Mouse (Mus musculus): ENCODE data around the gene Ankrd23. TPM values are rescaled to one million over a fixed set of nuclear protein-coding genes. Genes with fewer than 3 reads are reported as not detected.

The Ankrd23 gene
- polyA plus RNA-seq, 1 experiment from 2014 or later, result 2.4 TPM

DNA sequence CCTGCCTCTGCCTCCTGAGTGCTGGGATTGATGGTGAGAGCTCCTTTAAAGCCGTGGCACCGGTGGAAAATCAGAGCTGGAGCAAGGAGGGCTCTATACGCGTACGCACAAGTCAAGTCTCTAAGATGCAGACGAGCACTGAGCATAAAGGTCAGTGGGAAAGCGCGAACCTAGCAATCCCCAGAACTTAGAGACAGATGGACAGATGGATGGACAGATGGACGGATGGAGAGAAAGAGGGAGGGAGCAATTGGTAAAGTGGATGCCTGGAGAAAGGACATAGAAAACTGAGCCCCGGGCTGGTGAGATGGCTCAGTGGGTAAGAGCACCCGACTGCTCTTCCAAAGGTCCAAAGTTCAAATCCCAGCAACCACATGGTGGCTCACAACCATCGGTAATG, 4.1 kb upstream of the Ankrd23 start:
- Histone ChIP-seq H3K9ac (no peak overlapping the region), H3K9me3 (replicated peaks) (no peaks in the 10 kb centered on the region), H3K4me2 (no peak overlapping the region), H3K27me3 (no peaks in the 10 kb centered on the region), H3K4me3 (replicated peaks) (no peak overlapping the region), H3K4me1 (replicated peaks) (peaks cover 15% of the 10 kb centered on the region), H3K36me3 (peaks cover 25% of the 10 kb centered on the region), H3K27ac (no peak overlapping the region)
- 85% methylated on average over 12 of the region's 12 CpGs for WGBS (ENCODE audit: insufficient replicate concordance)
- ATAC-seq (ENCODE audit: low read depth) (no peak), DNase-seq (no peak)

DNA sequence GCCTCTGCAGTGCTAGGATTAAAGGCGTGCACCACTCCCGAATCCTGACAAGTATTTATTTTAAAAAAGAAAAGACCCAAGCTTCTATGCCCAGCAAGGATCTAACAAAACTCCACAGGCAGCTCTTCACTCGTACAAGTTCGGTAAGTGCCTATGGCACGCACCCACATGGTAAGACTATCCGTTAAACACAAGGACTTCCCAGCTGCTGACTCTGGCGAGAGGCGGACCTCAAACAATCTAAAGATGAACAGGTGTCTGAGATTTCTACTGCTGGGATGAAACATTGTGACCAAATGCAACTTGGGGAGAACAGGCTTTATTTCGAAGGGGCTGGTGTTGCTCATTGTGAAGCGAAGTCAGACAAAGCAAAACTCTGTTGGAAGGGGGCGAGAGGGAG, 3.4 kb upstream of the Ankrd23 start:
- ATAC-seq (ENCODE audit: low read depth) (no peak), DNase-seq (no peak)
- Histone ChIP-seq H3K4me3 (replicated peaks) (no peak overlapping the region), H3K4me2 (no peak overlapping the region), H3K27me3 (no peaks in the 10 kb centered on the region), H3K9ac (no peak overlapping the region), H3K9me3 (replicated peaks) (no peaks in the 10 kb centered on the region), H3K4me1 (replicated peaks) (0 out of 2 replicates have a peak, but pooled peaks cover 10% of the 10 kb centered on the region), H3K27ac (no peak overlapping the region), H3K36me3 (peaks cover 25% of the 10 kb centered on the region)
- 79% methylated on average over 11 of the region's 11 CpGs for WGBS (ENCODE audit: insufficient replicate concordance)

DNA sequence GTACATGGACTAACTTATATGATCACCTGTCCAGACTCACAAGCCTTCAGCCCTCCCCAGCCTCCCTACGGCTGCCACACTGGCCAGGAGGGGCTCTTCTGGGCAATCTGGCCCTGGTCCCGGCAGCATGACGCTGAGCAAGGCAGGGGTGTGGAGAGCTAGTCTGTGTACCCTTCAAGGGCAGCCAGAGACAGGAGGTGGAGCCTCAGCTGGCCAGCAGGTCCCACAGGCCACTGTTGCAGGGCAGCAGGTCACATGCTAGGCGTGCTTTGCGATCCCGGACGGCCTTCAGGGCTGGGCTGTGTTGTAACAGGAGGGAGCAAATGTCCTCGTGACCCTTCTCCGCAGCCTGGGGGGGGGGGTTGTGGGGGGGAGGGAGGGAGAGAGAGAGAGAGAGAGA, 2.5 kb upstream of the Ankrd23 start, which contains the start of gene Gm42417:
TSS of gene Gm42417 (minus strand) at position 244 of the 400 bp plus-strand sequence.
- peak; percentile 77 for ATAC-seq (ENCODE audit: low read depth)

DNA sequence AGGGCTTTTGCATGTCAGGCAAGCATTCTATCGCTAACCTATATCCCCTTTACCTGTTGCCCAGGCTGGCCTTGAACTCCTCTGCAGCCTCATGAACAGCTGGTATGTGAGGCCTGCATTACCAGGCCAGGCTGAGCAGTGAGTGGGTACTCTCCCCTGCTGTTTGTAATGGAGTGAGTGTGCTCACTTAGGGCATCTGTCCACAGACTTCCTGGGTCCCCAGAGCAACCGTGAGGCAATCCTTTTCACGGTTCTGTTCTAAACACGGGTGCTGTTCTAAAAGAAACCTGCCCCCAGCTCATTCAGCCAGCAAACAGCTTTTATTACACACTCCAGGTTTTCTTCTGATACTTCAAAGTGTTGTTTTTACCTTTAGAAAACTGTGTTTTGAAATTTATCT, 2.0 kb upstream of the Ankrd23 start:
- Histone ChIP-seq H3K27me3 (no peaks in the 10 kb centered on the region), H3K27ac (peak overlapping the region; percentile 37; the same call in 1 of the 2 replicates), H3K9me3 (replicated peaks) (no peaks in the 10 kb centered on the region), H3K36me3 (peaks cover 25% of the 10 kb centered on the region), H3K4me1 (replicated peaks) (peaks cover 13% of the 10 kb centered on the region; the same call in 1 of the 2 replicates), H3K4me2 (no peak overlapping the region), H3K4me3 (replicated peaks) (no peak overlapping the region), H3K9ac (no peak overlapping the region)
- ATAC-seq (ENCODE audit: low read depth), result no peak
- WGBS (ENCODE audit: insufficient replicate concordance), result 81% methylated on average over 4 of the region's 4 CpGs
- no peak for DNase-seq

More for the DNA sequence above, 2.5 kb upstream of the Ankrd23 start, which contains the start of gene Gm42417:
- no peak within 1 kb of the TSS for H3K4me3 ChIP-seq (replicated peaks)
- no peak within 1 kb of the TSS for H3K4me2 ChIP-seq
- no peak within 1 kb of the TSS for H3K9ac ChIP-seq
- DNase-seq, result no peak
- no peaks in the 10 kb centered on the region for H3K27me3 ChIP-seq
- H3K36me3 ChIP-seq, result peaks cover 25% of the 10 kb centered on the region
- no peaks in the 10 kb centered on the region for H3K9me3 ChIP-seq (replicated peaks)
- H3K4me1 ChIP-seq (replicated peaks), result peaks cover 13% of the 10 kb centered on the region; the same call in 1 of the 2 replicates
- WGBS (ENCODE audit: insufficient replicate concordance), result 75% methylated on average over 9 of the region's 9 CpGs
- H3K27ac ChIP-seq, result peak within 1 kb of the TSS; percentile 37; the same call in 1 of the 2 replicates

DNA sequence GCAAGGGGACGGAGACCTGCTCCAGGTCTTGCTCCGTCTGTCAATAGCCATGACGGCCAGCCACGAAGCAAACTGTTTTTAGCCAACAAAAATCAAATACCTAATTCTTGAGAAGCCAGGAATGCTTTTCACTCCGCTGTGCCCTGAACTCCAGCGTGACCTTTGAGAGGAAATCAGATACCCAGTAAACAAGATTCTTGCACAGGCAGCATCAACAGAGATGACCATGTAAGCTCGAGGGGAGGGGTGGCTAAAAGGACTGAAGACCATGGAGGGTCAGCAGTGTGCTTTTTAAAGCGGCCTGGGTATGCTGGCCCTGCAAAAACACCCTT, 320 bp downstream of the Ankrd23 start:
- Histone ChIP-seq H3K9me3 (replicated peaks) (no peaks in the 10 kb centered on the region), H3K27me3 (no peaks in the 10 kb centered on the region), H3K36me3 (peaks cover 14% of the 10 kb centered on the region), H3K4me1 (replicated peaks) (peaks cover 13% of the 10 kb centered on the region; the same call in 1 of the 2 replicates), H3K4me2 (no peak overlapping the region), H3K27ac (no peak overlapping the region; the same call in 1 of the 2 replicates), H3K4me3 (replicated peaks) (no peak overlapping the region), H3K9ac (no peak overlapping the region)
- DNase-seq, result no peak
- ATAC-seq (ENCODE audit: low read depth), result no peak
- 73% methylated on average over 8 of the region's 8 CpGs for WGBS (ENCODE audit: insufficient replicate concordance)

DNA sequence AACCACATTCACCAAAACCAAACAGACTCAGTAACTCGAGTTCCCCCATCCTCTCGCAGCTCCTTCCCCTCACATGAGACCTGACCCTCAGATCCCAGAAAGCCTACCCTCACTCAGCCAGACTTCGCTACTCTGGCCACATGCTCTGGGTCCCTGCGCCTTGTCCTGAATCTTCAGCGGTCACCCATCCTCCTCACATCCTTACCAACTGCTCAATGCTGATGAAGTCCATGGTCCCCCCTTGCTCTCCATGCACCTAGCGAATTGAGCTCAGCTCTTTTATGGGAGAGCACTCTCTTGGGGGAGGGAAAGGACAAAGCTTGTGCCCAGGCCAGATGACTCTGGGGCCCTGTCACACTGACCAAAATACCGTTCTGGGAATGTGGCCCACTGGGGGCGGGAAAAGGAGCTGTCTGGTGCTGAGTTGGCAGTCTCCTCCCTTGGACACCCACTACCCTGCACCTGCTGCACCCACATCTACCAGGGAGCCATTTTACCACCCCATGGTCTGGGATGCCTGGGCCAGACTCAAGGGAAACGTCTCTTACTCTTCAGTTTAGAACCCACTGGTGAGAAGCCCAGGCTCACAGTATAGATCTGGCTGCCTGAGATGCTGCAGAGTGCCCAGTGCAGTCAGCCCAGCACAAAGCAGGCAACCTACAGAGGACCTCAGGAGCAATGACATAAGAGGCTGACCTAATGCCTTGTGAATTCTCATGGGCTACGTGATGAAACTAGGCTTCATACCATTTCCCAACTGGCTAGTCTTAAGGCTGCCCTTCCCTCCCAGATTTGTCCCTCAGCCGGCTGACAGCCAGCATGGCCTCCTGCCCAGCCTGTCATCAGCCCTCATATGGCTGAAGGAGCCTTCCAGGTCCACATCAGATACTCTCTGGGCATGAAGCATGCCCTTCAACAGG, 946 bp downstream of the Ankrd23 start:
- no peaks in the 10 kb centered on the region for H3K27me3 ChIP-seq
- peaks cover 13% of the 10 kb centered on the region; the same call in 1 of the 2 replicates for H3K4me1 ChIP-seq (replicated peaks)
- H3K27ac ChIP-seq, result no peak overlapping the region; the same call in 1 of the 2 replicates
- H3K36me3 ChIP-seq, result peaks cover 12% of the 10 kb centered on the region
- 70% methylated on average over 11 of the region's 11 CpGs for WGBS (ENCODE audit: insufficient replicate concordance)
- no peaks in the 10 kb centered on the region for H3K9me3 ChIP-seq (replicated peaks)
- no peak for ATAC-seq (ENCODE audit: low read depth)
- H3K9ac ChIP-seq, result no peak overlapping the region
- H3K4me2 ChIP-seq, result no peak overlapping the region
- no peak overlapping the region for H3K4me3 ChIP-seq (replicated peaks)
- no peak for DNase-seq

DNA sequence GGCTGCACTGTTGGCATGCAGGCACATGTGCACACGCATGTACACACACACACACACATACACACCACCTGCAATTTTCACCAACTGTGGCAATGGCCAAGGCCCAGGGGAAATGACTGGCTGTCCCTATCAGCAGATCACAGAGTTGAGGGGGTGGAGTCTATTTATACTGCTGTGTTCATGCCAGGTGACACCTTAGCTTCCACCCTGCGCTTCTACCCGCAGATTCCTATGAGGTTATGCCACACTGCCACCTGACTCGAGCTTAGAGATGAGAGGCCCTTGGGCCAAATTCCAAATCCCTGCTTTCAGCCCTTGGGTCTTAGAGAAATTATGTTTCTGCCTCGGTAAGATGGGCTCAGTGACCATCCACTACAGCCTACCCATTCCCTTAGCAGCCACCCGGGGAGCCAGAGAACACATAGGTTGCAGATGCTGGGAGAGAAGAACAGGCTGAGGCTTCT, 2.1 kb downstream of the Ankrd23 start:
- Histone ChIP-seq H3K9ac (no peak overlapping the region), H3K36me3 (peaks cover 11% of the 10 kb centered on the region), H3K9me3 (replicated peaks) (no peaks in the 10 kb centered on the region), H3K4me2 (no peak overlapping the region), H3K27ac (no peak overlapping the region), H3K4me3 (replicated peaks) (no peak overlapping the region), H3K27me3 (no peaks in the 10 kb centered on the region), H3K4me1 (replicated peaks) (peaks cover 13% of the 10 kb centered on the region; the same call in 1 of the 2 replicates)
- DNase-seq (no peak), ATAC-seq (ENCODE audit: low read depth) (no peak)
- 60% methylated on average over 6 of the region's 6 CpGs for WGBS (ENCODE audit: insufficient replicate concordance)

DNA sequence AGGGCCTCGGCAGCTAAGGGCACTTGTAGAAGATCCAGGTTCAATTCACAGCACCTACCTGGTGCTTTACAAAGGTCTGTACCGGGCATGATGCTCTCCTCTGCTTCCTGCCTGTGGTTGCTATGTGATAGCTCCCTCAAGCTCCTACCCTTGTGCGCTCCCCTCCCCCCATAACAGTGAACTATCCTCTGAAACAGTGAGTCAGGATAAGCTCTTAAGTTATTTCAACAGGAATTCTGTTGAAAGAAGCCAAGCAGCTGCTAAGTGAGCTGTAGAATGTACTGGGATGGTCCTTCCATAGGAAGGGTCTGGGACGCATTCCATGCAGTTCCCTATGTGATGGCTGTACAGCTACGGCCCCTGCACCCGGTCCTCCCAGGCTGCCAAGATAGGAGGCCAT, 3.1 kb downstream of the Ankrd23 start:
- H3K9ac ChIP-seq, result no peak overlapping the region
- peaks cover 4% of the 10 kb centered on the region; the same call in 1 of the 2 replicates for H3K36me3 ChIP-seq
- DNase-seq (no peak), ATAC-seq (ENCODE audit: low read depth) (no peak)
- no peak overlapping the region for H3K4me2 ChIP-seq
- peaks cover 10% of the 10 kb centered on the region; the same call in 1 of the 2 replicates for H3K4me1 ChIP-seq (replicated peaks)
- H3K9me3 ChIP-seq (replicated peaks), result no peaks in the 10 kb centered on the region
- no peak overlapping the region for H3K27ac ChIP-seq
- WGBS (ENCODE audit: insufficient replicate concordance), result 78% methylated on average over 6 of the region's 6 CpGs
- H3K27me3 ChIP-seq, result no peaks in the 10 kb centered on the region
- H3K4me3 ChIP-seq (replicated peaks), result no peak overlapping the region

DNA sequence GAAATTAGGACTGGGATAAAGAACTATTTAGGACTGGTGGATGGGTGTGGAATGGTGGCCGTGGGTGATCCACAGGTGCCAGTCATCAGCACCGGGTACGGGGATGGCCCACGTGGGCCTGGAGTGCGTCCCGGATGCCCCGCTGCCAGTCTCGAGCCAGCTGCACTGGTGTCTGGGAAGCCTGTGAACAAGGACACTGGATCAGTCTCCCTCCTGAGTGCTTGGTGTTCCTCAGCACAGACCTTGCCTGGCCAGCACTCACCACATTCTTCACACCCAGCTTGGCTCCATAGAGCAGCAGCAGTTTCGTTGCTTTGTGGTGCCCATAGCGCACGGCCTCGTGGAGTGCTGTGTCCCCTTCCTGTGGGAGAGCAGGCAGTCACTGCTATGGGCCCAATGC, 5.2 kb downstream of the Ankrd23 start:
- Histone ChIP-seq H3K27me3 (no peaks in the 10 kb centered on the region), H3K27ac (no peak overlapping the region), H3K4me2 (no peak overlapping the region), H3K9me3 (replicated peaks) (no peaks in the 10 kb centered on the region), H3K4me3 (replicated peaks) (no peak overlapping the region), H3K9ac (no peak overlapping the region), H3K4me1 (replicated peaks) (peaks cover 10% of the 10 kb centered on the region; the same call in 1 of the 2 replicates), H3K36me3 (no peaks in the 10 kb centered on the region)
- 85% methylated on average over 12 of the region's 12 CpGs for WGBS (ENCODE audit: insufficient replicate concordance)
- DNase-seq (no peak), ATAC-seq (ENCODE audit: low read depth) (no peak)

DNA sequence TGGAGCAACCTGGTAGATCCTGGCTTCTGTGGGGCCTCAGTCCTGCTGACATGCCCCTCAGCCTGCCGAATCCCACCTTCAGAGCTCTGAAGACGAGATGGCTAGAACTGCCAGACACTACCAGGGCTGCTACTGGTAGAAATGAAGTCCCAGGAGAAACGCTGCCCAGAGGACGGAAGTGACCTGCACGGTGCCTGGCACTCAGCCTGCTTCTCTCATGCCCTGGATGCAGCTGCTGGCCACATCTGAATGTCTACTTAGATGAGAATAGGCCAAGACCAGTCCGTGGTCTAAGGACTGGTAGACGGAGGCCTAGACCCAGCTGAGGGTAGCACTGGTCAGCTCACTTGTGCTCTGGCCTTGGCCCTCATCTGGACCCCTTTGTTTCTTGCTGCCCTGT, 5.7 kb downstream of the Ankrd23 start:
- WGBS (ENCODE audit: insufficient replicate concordance), result 80% methylated on average over 7 of the region's 7 CpGs
- Histone ChIP-seq H3K9ac (no peak overlapping the region), H3K4me2 (no peak overlapping the region), H3K27ac (no peak overlapping the region), H3K9me3 (replicated peaks) (no peaks in the 10 kb centered on the region), H3K4me1 (replicated peaks) (peaks cover 8% of the 10 kb centered on the region; the same call in 1 of the 2 replicates), H3K4me3 (replicated peaks) (no peak overlapping the region), H3K36me3 (peaks cover 5% of the 10 kb centered on the region), H3K27me3 (no peaks in the 10 kb centered on the region)
- DNase-seq (no peak), ATAC-seq (ENCODE audit: low read depth) (no peak)

DNA sequence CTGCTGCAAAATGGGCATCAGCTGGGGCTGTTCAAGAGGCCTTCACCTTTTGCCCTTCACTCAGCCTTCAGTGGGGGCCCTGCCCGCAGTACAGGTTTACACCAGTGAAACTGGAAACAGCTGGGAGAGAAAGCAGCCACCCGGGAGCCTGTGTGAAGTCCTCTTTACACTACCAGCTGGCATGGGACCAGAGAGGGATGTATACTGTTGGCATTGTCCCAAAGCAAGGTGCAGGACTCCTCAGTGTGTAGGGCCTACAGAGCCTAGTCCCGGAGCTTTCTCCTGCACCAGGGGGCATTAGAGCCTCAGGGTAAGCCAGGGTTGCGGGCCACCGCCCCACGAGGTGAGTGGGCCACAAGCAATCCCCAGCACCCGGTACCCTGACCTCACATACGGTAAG, 6.2 kb downstream of the Ankrd23 start:
- no peak overlapping the region for H3K9ac ChIP-seq
- H3K4me1 ChIP-seq (replicated peaks), result peaks cover 10% of the 10 kb centered on the region; the same call in 1 of the 2 replicates
- H3K36me3 ChIP-seq, result peaks cover 10% of the 10 kb centered on the region
- no peak overlapping the region for H3K27ac ChIP-seq
- ATAC-seq (ENCODE audit: low read depth), result 0 out of 2 replicates have a peak, but pooled peaks have one; percentile 4
- no peak for DNase-seq
- WGBS (ENCODE audit: insufficient replicate concordance), result 82% methylated on average over 8 of the region's 8 CpGs
- no peaks in the 10 kb centered on the region for H3K9me3 ChIP-seq (replicated peaks)
- no peak overlapping the region for H3K4me3 ChIP-seq (replicated peaks)
- no peaks in the 10 kb centered on the region for H3K27me3 ChIP-seq
- H3K4me2 ChIP-seq, result no peak overlapping the region

Data from liver, embryonic 13.5 days (tissue).